Mouse (Mus musculus) olfactory bulb, adult 2 months (tissue): Measurements from ENCODE around the gene Atp5l. TPM values are rescaled to one million over a fixed set of nuclear protein-coding genes. Genes with fewer than 3 reads are reported as not detected.

Experiments
- H3K27ac ChIP-seq: fragments of 200-500 bp; 2 replicates; pipeline ENCODE4 v1.5.1; 2012; ENCODE audit warnings: low read depth, low read length; ENCODE audit not compliant: insufficient read depth
- H3K4me1 ChIP-seq: fragments of 200-500 bp; 2 replicates; pipeline ENCODE4 v1.6.1; 2012; ENCODE audit warnings: low read length; ENCODE audit not compliant: control insufficient read depth, insufficient read depth
- H3K4me3 ChIP-seq: fragments of 200-500 bp; 2 replicates; pipeline ENCODE4 v1.5.1; 2012; ENCODE audit warnings: mild to moderate bottlenecking, low read depth, low read length, moderate library complexity; ENCODE audit not compliant: insufficient read depth
- CTCF ChIP-seq: fragments of 200-500 bp; IDR thresholded peaks from 2 replicates; pipeline ENCODE4 v1.5.1; 2012; ENCODE audit warnings: low read depth, mild to moderate bottlenecking, low read length, moderate library complexity; ENCODE audit not compliant: insufficient read depth
- POLR2A ChIP-seq: fragments of 200-500 bp; IDR thresholded peaks from 2 replicates; pipeline ENCODE4 v1.6.1; 2012; ENCODE audit warnings: mild to moderate bottlenecking, low read depth, low read length, moderate library complexity; ENCODE audit not compliant: insufficient read depth
- WGBS: fragments of 180-500 bp; shearing (Covaris S2); methylation state at CpG from one replicate; pipeline ENCODE4 v1.1.7; 2018; 5-methylcytosine and 5-hydroxymethylcytosine counted together
- polyA plus RNA-seq: library from polyadenylated mRNA; stranded (reverse); fragments of >200 nt; gene quantifications from 2 replicates; pipeline ENCODE4 v1.2.4, GENCODE M21; 2012; ENCODE audit warnings: low replicate concordance; ENCODE audit not compliant: missing spikeins, insufficient read depth, insufficient read length

The Atp5l gene
- polyA plus RNA-seq, 1 experiment: not detected

DNA sequence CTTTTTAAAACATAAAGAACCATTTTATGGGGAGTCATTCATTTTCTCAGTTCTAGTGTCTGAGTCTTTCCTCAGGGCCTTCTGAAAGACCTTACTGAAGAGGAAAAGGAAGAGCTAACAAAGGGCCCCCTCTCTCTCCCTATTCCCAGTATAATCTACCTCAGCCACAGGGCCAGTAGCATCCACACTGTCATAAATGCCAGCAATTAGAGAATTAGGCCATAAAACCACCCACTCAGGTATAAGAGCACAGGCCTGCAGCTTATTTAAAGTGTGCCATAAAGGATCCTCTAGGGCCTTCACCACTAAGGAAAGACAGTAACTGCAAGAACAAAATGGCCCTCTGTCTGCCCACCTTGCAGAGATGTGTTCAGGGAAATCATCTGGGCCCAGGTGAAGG is 46.3 kb downstream of the Atp5l start:
- no peak overlapping the region for H3K4me3 ChIP-seq
- H3K27ac ChIP-seq: no peak overlapping the region
- TF ChIP-seq POLR2A (no peak), CTCF (no peak)
- peaks cover 16% of the 10 kb centered on the region for H3K4me1 ChIP-seq

DNA sequence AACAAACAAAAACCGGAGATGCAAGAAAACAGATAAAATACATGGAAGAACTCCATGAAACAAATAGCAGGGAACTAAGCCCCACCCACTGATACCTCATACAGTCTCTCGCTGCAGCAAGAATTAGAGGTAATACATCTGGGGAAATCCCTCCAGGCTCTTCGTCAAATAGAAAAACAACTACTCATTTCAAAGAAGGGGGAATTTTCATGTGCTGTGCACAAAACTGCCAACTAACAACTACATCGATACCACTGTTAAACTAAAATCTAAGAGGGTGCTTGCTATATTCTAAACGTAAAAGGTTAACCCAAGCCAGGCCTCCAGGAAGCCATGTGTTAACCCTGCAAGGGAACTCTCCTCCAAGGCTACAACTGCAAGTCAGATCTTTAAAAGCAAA is 46.9 kb downstream of the Atp5l start:
- Histone ChIP-seq H3K27ac (no peak overlapping the region), H3K4me1 (peaks cover 16% of the 10 kb centered on the region), H3K4me3 (no peak overlapping the region)
- TF ChIP-seq CTCF (no peak), POLR2A (no peak)
- 43% methylated on average over 5 of the region's 5 CpGs for WGBS

DNA sequence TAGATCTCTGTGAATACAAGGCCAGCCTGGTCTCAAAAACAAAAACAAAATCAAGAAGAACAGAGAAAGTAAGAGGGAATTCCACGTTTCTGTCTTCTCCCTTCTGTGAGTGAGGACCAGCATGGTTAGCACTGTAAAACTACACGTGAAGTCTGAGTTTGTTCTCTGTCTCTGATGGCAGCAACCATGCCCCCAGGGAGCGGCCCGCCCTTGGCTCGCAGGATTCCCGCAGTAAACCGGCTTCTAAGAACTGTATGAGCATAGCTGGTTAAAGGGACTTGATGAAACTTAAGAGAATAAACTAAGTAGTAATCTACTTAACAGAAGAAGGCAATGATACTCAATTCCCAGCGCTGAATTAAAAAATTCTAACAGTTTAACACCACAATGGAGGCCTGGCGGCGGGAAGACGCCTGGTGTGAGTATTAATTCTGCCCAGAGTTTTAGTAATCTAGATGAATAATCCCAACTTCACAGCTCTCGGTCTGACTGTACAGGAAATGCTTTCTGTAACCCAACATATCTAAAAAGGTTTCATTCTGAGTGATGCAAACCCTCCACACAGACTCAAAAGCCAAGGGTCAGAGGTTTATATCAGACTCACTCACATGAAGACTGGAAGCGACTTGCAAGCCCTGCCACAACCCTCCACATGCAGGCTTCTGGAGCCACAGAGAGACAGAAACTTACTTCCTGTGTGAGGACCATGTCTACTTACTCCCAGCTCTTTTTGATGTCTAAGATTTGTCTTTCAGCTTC is 52.0 kb downstream of the Atp5l start:
- Histone ChIP-seq H3K4me1 (peaks cover 20% of the 10 kb centered on the region), H3K27ac (no peak overlapping the region), H3K4me3 (no peak overlapping the region)
- 76% methylated on average over 13 of the region's 13 CpGs for WGBS
- TF ChIP-seq POLR2A (no peak), CTCF (no peak)

DNA sequence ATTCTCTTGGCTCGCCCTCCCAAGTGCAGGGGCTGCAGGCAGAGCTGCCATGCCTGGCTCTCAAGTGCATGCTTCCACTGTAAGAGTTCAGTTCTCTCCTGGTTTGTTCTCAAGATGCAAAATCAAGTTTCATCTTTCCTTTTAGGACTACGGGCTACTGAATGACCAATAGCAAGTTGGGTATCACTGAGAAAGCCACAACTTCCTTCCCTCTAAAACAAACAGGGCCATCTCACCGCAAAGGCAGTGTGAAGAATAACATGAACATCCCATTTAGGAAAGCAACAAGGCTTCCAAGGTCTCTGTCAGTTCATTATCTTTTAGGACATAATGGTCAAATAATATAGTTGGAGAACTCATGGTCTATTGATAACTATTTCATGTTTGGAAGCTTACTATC is 52.9 kb downstream of the Atp5l start:
- 77% methylated on average over 3 of the region's 3 CpGs for WGBS
- no peak overlapping the region for H3K27ac ChIP-seq
- peaks cover 20% of the 10 kb centered on the region for H3K4me1 ChIP-seq
- TF ChIP-seq POLR2A: no peak
- TF ChIP-seq CTCF: no peak
- no peak overlapping the region for H3K4me3 ChIP-seq

DNA sequence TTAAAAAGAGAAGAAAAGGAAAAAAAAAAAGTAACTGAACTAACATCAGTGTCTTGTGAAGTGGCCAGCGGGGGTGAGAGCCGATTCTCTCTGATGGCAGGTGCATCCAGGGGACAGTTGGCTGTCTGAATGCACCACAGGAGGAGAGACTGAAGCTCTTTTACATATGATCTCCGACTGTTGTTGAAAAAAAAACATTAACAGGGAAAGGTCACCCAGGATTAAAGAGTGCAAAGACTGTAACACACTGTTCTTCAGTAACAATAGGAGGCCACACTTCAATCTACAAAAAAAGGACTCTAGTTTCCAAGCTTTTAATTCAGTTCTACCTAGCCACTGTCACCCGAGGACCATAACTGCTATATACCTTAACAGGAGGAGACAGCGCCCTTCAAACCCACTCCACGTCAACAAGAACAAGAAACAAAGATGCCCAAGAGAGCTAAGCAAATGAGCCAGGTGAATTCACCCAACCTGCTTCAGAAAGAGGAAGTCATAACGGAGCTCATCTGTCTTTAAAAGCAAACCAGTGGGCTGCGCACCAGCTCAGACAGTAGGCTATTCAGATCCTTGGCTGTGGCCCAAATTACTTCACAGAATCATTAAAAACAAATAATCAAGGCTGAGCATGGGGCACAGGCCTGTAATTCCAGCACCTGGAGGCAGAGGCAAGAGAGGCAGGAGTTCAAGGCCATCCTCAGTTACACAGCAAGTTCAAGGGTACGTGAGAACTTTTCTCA is 53.9 kb downstream of the Atp5l start:
- TF ChIP-seq POLR2A (no peak), CTCF (no peak)
- H3K4me1 ChIP-seq: peaks cover 20% of the 10 kb centered on the region
- H3K4me3 ChIP-seq: no peak overlapping the region
- 39% methylated on average over 9 of the region's 9 CpGs for WGBS
- no peak overlapping the region for H3K27ac ChIP-seq

Other genes starting within 250 kb of the Atp5l start
- gene Treh, start 247.5 kb downstream of the Atp5l start, polyA plus RNA-seq: not detected in 2 replicates
- not detected in 2 replicates for gene Phldb1, start 185.5 kb downstream of the Atp5l start, polyA plus RNA-seq
- gene Arcn1, start 152.9 kb downstream of the Atp5l start, polyA plus RNA-seq: 192 TPM in 1 of 2 replicates, not detected in the other
- not detected in 2 replicates for gene Ift46, start 152.8 kb downstream of the Atp5l start, polyA plus RNA-seq
- not detected in 2 replicates for gene Tmem25, start 121.4 kb downstream of the Atp5l start, polyA plus RNA-seq
- gene Ttc36, start 117.7 kb downstream of the Atp5l start, polyA plus RNA-seq: not detected in 2 replicates
- 83.9 and 320 TPM in 2 replicates for gene Kmt2a, start 39.4 kb downstream of the Atp5l start, polyA plus RNA-seq
- gene Ube4a, start 44.9 kb upstream of the Atp5l start, polyA plus RNA-seq: not detected in 2 replicates
- 736 and 767 TPM in 2 replicates for gene Cd3g, start 59.7 kb upstream of the Atp5l start, polyA plus RNA-seq
- not detected in 2 replicates for gene Cd3d, start 61.0 kb upstream of the Atp5l start, polyA plus RNA-seq
- gene Cd3e, start 88.9 kb upstream of the Atp5l start, polyA plus RNA-seq: not detected in 2 replicates
- gene Mpzl2, start 119.1 kb upstream of the Atp5l start, polyA plus RNA-seq: not detected in 2 replicates
- not detected in 2 replicates for gene Mpzl3, start 134.4 kb upstream of the Atp5l start, polyA plus RNA-seq
- not detected in 2 replicates for gene Jaml, start 158.4 kb upstream of the Atp5l start, polyA plus RNA-seq
- gene Scn2b, start 197.0 kb upstream of the Atp5l start, polyA plus RNA-seq: not detected in 2 replicates
- gene Scn4b, start 217.7 kb upstream of the Atp5l start, polyA plus RNA-seq: not detected in 2 replicates